Mouse (Mus musculus) thymus, adult 2 months (tissue): ENCODE data around the gene Cep57l1. TPM values are rescaled to one million over a fixed set of nuclear protein-coding genes. Genes with fewer than 3 reads are reported as not detected.

Experiments
- DNase-seq: peaks from one replicate; pipeline ENCODE4 v3.0.0; 2021
- H3K27ac ChIP-seq: fragments of 200-500 bp; 2 replicates; pipeline ENCODE4 v1.5.1; 2012; ENCODE audit warnings: low read length, control low read depth; ENCODE audit not compliant: control insufficient read depth, insufficient read depth
- H3K27me3 ChIP-seq: fragments of 200-500 bp; 2 replicates; pipeline ENCODE4 v1.6.1; 2012; ENCODE audit warnings: mild to moderate bottlenecking, low read length, moderate library complexity, mixed read lengths; ENCODE audit not compliant: control insufficient read depth, insufficient read depth
- H3K36me3 ChIP-seq: fragments of 200-500 bp; 2 replicates; pipeline ENCODE4 v1.6.1; 2012; ENCODE audit warnings: mild to moderate bottlenecking, low read length, moderate library complexity; ENCODE audit not compliant: control insufficient read depth, insufficient read depth
- H3K4me1 ChIP-seq: fragments of 200-500 bp; replicated peaks from 2 replicates; pipeline ENCODE4 v1.6.1; 2012; ENCODE audit warnings: low read length; ENCODE audit not compliant: control insufficient read depth, insufficient read depth
- H3K4me3 ChIP-seq: fragments of 200-500 bp; 2 replicates; pipeline ENCODE4 v1.5.1; 2012; ENCODE audit warnings: mild to moderate bottlenecking, low read length, control low read depth, moderate library complexity; ENCODE audit not compliant: control insufficient read depth, insufficient read depth
- CTCF ChIP-seq: fragments of 200-500 bp; IDR thresholded peaks from 2 replicates; pipeline ENCODE4 v1.5.1; 2012; ENCODE audit warnings: mild to moderate bottlenecking, control low read depth, low read length, moderate library complexity, borderline replicate concordance; ENCODE audit not compliant: control insufficient read depth, poor library complexity, insufficient read depth; ENCODE audit errors: extremely low read depth
- POLR2A ChIP-seq: fragments of 200-500 bp; IDR thresholded peaks from 2 replicates; pipeline ENCODE4 v1.6.1; 2012; ENCODE audit warnings: mild to moderate bottlenecking, low read length, control low read depth, moderate library complexity; ENCODE audit not compliant: control insufficient read depth, poor library complexity, insufficient read depth; ENCODE audit errors: extremely low read depth
- WGBS: fragments of 180-500 bp; shearing (Covaris S2); methylation state at CpG from one replicate; pipeline ENCODE4 v1.1.7; 2018; 5-methylcytosine and 5-hydroxymethylcytosine counted together
- polyA plus RNA-seq: library from polyadenylated mRNA; depleted of rRNA; stranded (reverse); fragments of >200 nt; gene quantifications from 2 replicates; pipeline ENCODE4 v1.2.3, GENCODE M21; 2012

Gene Cep57l1
- polyA plus RNA-seq, 1 experiment, result 6.5 TPM

DNA sequence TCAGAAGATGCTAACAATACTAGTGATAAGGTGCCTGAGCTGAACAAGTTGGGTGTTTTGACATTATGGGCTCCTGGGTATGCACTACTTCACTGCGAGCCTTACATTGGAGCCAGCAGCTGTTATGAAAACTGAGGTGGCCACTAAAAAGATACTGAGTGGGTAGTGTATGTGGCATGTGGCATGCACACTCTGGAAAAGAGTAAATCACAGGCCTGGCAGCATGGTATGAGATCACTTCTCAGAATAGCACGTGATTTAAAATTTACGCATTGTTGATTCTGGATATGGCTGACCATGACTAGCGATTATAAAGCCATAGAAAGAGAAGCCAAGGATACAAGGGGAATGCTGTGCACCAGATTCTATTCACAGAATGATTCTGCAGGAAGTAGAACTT is 20.8 kb upstream of the Cep57l1 start:
- WGBS, result 81% methylated on average over 4 of the region's 4 CpGs
- Histone ChIP-seq H3K36me3 (no peaks in the 10 kb centered on the region), H3K27ac (no peak overlapping the region), H3K4me1 (no peaks in the 10 kb centered on the region), H3K27me3 (no peaks in the 10 kb centered on the region), H3K4me3 (no peak overlapping the region)
- TF ChIP-seq POLR2A, result no peak
- no peak for TF ChIP-seq CTCF
- DNase-seq, result no peak

DNA sequence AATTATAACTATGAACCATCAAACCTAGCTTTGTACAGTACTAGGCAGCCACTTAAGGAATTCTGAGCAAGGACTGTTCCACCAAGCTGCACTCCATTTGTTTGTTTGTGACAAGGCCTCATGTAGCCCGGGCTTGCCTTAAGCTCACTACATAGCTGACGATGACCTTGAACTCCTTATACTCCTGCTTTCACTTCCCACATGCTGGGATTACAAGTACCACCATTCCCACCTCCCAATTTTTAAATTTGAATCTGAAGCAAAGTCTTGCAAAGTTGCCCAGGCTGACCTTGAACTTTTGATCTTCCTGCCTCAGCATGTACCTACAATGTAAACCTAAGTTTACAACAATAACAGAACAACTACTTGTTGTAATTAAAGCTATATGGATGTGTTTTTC is 20.3 kb upstream of the Cep57l1 start:
- no peaks in the 10 kb centered on the region for H3K4me1 ChIP-seq

DNA sequence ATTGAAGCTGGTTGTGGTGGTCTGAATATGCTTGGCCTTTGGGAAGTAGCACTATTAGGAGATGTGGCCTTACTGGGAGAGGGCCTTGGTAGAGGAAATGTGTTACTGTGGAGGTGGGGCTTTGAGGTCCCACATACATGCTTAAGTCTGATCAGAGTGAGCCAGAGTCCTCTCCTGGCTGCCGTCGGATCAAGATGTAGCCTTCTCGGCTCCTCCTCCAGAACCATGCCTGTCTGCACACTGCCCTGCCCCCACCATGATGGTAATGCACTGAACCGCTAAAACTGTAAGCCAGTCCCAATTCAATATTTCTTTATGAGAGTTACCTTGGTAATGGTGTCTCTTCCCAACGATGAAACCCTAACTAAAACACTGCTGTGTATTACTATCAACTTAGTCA is 19.5 kb upstream of the Cep57l1 start:
- Histone ChIP-seq H3K4me3 (no peak overlapping the region), H3K36me3 (no peaks in the 10 kb centered on the region), H3K27ac (no peak overlapping the region), H3K27me3 (no peaks in the 10 kb centered on the region), H3K4me1 (no peaks in the 10 kb centered on the region)
- DNase-seq, result no peak
- TF ChIP-seq POLR2A (no peak), CTCF (no peak)
- WGBS, result 97% methylated on average over 5 of the region's 5 CpGs

More for the DNA sequence above, 20.3 kb upstream of the Cep57l1 start:
- Histone ChIP-seq H3K4me3 (no peak overlapping the region), H3K36me3 (no peaks in the 10 kb centered on the region), H3K27ac (no peak overlapping the region), H3K27me3 (no peaks in the 10 kb centered on the region)
- TF ChIP-seq POLR2A, result no peak
- no peak for TF ChIP-seq CTCF
- DNase-seq, result no peak
- 100% methylated on average over 2 of the region's 2 CpGs for WGBS

DNA sequence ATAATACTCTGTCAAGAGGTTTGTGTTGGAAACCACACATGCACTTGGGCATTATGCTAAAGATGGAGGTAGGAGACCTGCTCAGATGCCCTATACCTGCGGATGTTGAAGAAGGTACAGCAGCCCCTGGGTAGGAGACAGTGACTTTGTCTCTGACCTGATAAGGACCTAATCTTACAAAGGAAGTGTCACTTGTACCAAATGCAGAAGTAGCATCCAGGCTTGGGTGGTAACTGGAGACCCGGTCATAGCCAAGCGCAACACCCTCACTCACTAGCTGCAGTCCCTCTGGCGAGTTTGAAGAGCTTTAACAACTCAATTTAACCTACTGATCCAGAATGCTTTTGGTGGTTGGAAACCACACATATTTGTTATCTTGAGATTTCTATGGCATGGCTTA is 18.1 kb upstream of the Cep57l1 start:
- H3K36me3 ChIP-seq, result no peaks in the 10 kb centered on the region
- WGBS, result 92% methylated on average over 4 of the region's 4 CpGs
- H3K27me3 ChIP-seq, result no peaks in the 10 kb centered on the region
- H3K27ac ChIP-seq, result no peak overlapping the region
- DNase-seq, result no peak
- no peak overlapping the region for H3K4me3 ChIP-seq
- H3K4me1 ChIP-seq, result no peaks in the 10 kb centered on the region
- TF ChIP-seq POLR2A (no peak), CTCF (no peak)

DNA sequence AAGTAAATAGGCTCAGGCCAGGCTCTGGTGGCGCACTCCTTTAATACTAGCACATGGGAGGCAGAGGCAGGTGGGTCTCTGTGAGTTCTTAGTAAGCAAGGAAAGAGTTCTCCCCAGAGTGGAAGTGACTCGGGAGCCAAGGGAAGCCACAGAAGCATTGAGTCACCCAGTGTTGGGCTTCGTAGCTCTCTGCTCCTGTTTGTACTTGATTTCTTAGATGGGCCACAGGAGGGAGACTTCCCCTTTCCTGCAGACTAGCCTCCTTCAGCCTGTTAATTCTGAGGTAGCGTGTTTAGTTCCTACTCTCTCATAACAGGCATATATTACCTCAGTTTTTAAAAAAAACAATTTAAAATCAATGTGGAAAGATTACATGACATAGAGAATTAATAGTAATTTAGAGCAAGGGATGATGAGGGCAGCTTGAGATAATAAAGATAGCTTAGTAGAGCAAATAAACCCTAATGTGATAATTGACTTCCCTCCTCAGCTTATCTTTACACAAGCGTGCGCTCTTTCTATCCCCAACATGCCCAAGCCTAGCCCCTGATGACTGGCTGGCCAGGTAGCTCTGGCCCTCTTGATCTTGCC is 16.9 kb upstream of the Cep57l1 start:
- no peaks in the 10 kb centered on the region for H3K36me3 ChIP-seq
- DNase-seq, result no peak
- no peak for TF ChIP-seq CTCF
- no peak for TF ChIP-seq POLR2A
- H3K4me1 ChIP-seq, result no peaks in the 10 kb centered on the region
- H3K4me3 ChIP-seq, result no peak overlapping the region
- H3K27me3 ChIP-seq, result no peaks in the 10 kb centered on the region
- 78% methylated on average over 6 of the region's 6 CpGs for WGBS
- H3K27ac ChIP-seq, result no peak overlapping the region

DNA sequence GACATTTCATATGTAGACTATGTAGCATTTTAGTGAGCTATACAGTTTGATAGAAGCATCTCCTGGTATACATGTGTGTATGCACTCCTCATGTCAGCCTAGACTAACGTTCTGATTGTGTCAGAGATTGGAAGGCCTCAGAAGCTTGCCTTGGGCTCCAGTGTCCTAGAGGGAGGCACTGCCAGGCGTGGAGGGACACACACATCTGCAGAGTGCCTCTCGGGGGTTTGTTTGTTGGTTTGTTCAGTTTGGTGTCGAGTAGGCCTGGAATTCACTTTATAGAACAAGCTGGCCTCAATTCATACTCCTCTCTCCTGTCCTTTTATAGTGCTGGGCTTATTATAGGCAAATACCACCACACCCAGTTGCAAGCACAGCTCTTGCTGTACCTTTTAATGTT is 16.3 kb upstream of the Cep57l1 start:
- TF ChIP-seq POLR2A, result no peak
- TF ChIP-seq CTCF, result no peak
- WGBS, result 97% methylated on average over 4 of the region's 4 CpGs
- Histone ChIP-seq H3K4me3 (no peak overlapping the region), H3K27me3 (no peaks in the 10 kb centered on the region), H3K4me1 (no peaks in the 10 kb centered on the region), H3K36me3 (no peaks in the 10 kb centered on the region), H3K27ac (no peak overlapping the region)
- no peak for DNase-seq

DNA sequence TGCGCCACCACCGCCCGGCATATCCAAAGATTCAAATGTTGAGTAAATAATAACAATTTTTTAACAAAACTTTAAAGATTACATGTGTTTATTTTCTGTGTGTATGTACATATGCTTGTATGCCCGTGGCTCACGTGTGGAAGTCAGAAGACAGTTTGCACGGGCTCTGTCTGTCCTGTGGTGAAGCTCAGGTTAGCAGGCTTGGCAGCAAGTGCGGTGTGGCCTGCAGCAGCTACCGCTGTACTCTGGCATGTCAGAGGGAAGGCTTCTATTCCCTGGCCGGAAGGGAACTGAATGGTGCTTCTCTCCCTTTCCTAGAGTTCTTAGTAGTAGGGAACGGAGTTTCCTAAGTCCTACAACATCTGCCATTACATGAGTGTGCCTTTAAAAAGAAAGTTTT is 15.4 kb upstream of the Cep57l1 start:
- H3K36me3 ChIP-seq, result no peaks in the 10 kb centered on the region
- TF ChIP-seq POLR2A (no peak), CTCF (no peak)
- no peaks in the 10 kb centered on the region for H3K4me1 ChIP-seq
- no peak for DNase-seq
- H3K27ac ChIP-seq, result no peak overlapping the region
- no peaks in the 10 kb centered on the region for H3K27me3 ChIP-seq
- WGBS, result 97% methylated on average over 10 of the region's 10 CpGs
- no peak overlapping the region for H3K4me3 ChIP-seq
